Mouse (Mus musculus) stomach, postnatal 0 days (tissue): ENCODE data around the gene Cnn2. TPM values are rescaled to one million over a fixed set of nuclear protein-coding genes. Genes with fewer than 3 reads are reported as not detected.
"Not testable (repeated sequence)": the region's sequence is repeated elsewhere in the genome, so short reads cannot be mapped to it uniquely, and the experiment has no call there.

ENCODE experiments used
- ATAC-seq: fragments of 200-750 bp; cut with Nextera tagmentation; 2 replicates; pipeline ENCODE4 v1.8.0; 2017; ENCODE audit not compliant: low FRiP score, low TSS enrichment
- DNase-seq: peaks from one replicate; pipeline ENCODE4 v3.0.0-alpha.2; 2016; ENCODE audit warnings: low spot score
- H3K27ac ChIP-seq: fragments of 300-500 bp; sonication (generic); replicated peaks from 2 replicates; pipeline ENCODE4 v1.5.1; 2014; ENCODE audit warnings: mild to moderate bottlenecking, control low read depth
- H3K27me3 ChIP-seq: fragments of 300-500 bp; sonication (generic); 2 replicates; pipeline ENCODE4 v1.6.1; 2014; ENCODE audit warnings: low read length; ENCODE audit not compliant: control insufficient read depth, insufficient read depth
- H3K36me3 ChIP-seq: fragments of 300-500 bp; sonication (generic); 2 replicates; pipeline ENCODE4 v1.6.1; 2014; ENCODE audit warnings: low read length, mixed read lengths; ENCODE audit not compliant: control insufficient read depth, insufficient read depth
- H3K4me1 ChIP-seq: fragments of 300-500 bp; sonication (generic); replicated peaks from 2 replicates; pipeline ENCODE4 v1.6.1; 2014; ENCODE audit warnings: antibody characterized with exemption; ENCODE audit not compliant: control insufficient read depth, insufficient read depth
- H3K4me2 ChIP-seq: fragments of 300-500 bp; sonication (generic); replicated peaks from 2 replicates; pipeline ENCODE4 v1.6.1; 2014; ENCODE audit warnings: low read depth, mild to moderate bottlenecking, control low read depth, moderate library complexity
- H3K4me3 ChIP-seq: fragments of 300-500 bp; sonication (generic); 2 replicates; pipeline ENCODE4 v1.5.1; 2014; ENCODE audit warnings: low read depth, low read length, control low read depth
- H3K9ac ChIP-seq: fragments of 300-500 bp; sonication (generic); 2 replicates; pipeline ENCODE4 v1.6.1; 2014; ENCODE audit warnings: mild to moderate bottlenecking, low read length, control low read depth, mixed read lengths
- H3K9me3 ChIP-seq: fragments of 300-500 bp; sonication (generic); 2 replicates; pipeline ENCODE4 v1.6.1; 2016; ENCODE audit warnings: low read length; ENCODE audit not compliant: control insufficient read depth
- CTCF ChIP-seq: IDR thresholded peaks from 2 replicates; pipeline ENCODE4 v1.5.1; 2016; ENCODE audit warnings: antibody characterized with exemption, low read depth, mild to moderate bottlenecking, moderate library complexity
- EP300 ChIP-seq: optimal IDR thresholded peaks from 2 replicates; pipeline ENCODE3; 2016; ENCODE audit warnings: antibody characterized with exemption
- WGBS: fragments of 180-500 bp; shearing (Covaris S2); extraction: QIAGEN DNeasy Blood & Tissue Kit; methylation state at CpG from one replicate; pipeline ENCODE4 v1.1.7; 2014; 5-methylcytosine and 5-hydroxymethylcytosine counted together
- polyA plus RNA-seq: library from polyadenylated mRNA; unstranded; fragments of >200 nt; fragmentation: Nextera tagmentation; extraction: Ambion mirVana; gene quantifications from 2 replicates; pipeline ENCODE4 v1.2.1, GENCODE M21; 2015

Cnn2 gene
- polyA plus RNA-seq, 1 experiment from 2014 or later, result 245 TPM

GRCm38 (mm10) chr10:80044087-80044486 is 55.7 kb downstream of the Cnn2 start:
- ATAC-seq, result no peak
- Histone ChIP-seq H3K9ac (no peak overlapping the region), H3K36me3 (no peaks in the 10 kb centered on the region), H3K4me2 (no peak overlapping the region), H3K27me3 (no peaks in the 10 kb centered on the region), H3K4me1 (no peaks in the 10 kb centered on the region), H3K27ac (no peak overlapping the region), H3K4me3 (no peak overlapping the region), H3K9me3 (no peaks in the 10 kb centered on the region)
- no peak for TF ChIP-seq CTCF
- TF ChIP-seq EP300, result no peak
- WGBS, result 66% methylated on average over 4 of the region's 4 CpGs
- no peak for DNase-seq

- ATAC-seq, DNase-seq, H3K36me3 ChIP-seq, H3K9ac ChIP-seq, H3K27me3 ChIP-seq, H3K9me3 ChIP-seq, H3K4me3 ChIP-seq, H3K4me1 ChIP-seq, H3K4me2 ChIP-seq, H3K27ac ChIP-seq: not testable (repeated sequence)
- 82% methylated on average over 2 of the region's 4 CpGs for WGBS
Observed at GRCm38 (mm10) chr10:80045364-80045763, 57.0 kb downstream of the Cnn2 start.

Other genes starting within 250 kb of the Cnn2 start
- 16.5 and 20.6 TPM in 2 replicates for gene Polrmt, start 242.0 kb upstream of the Cnn2 start, polyA plus RNA-seq
- 13.5 and 14.9 TPM in 2 replicates for gene Fgf22, start 233.5 kb upstream of the Cnn2 start, polyA plus RNA-seq
- gene Rnf126, start 221.6 kb upstream of the Cnn2 start, polyA plus RNA-seq, result 60.0 and 68.6 TPM in 2 replicates
- gene Fstl3, start 211.3 kb upstream of the Cnn2 start, polyA plus RNA-seq, result 14.1 and 17.6 TPM in 2 replicates
- 0.04 and 0.15 TPM in 2 replicates for gene Prss57, start 197.6 kb upstream of the Cnn2 start, polyA plus RNA-seq
- gene Palm, start 195.0 kb upstream of the Cnn2 start, polyA plus RNA-seq, result 27.8 and 29.1 TPM in 2 replicates
- gene Misp, start 167.6 kb upstream of the Cnn2 start, polyA plus RNA-seq, result 57.6 and 58.0 TPM in 2 replicates
- 99.3 and 103 TPM in 2 replicates for gene Ptbp1, start 134.2 kb upstream of the Cnn2 start, polyA plus RNA-seq
- 0.86 and 0.87 TPM in 2 replicates for gene Prtn3, start 114.1 kb upstream of the Cnn2 start, polyA plus RNA-seq
- gene Plppr3, start 114.0 kb upstream of the Cnn2 start, polyA plus RNA-seq, result 5.5 and 7.0 TPM in 2 replicates
- 0.30 and 0.55 TPM in 2 replicates for gene Elane, start 102.3 kb upstream of the Cnn2 start, polyA plus RNA-seq
- not detected in 2 replicates for gene Cfd, start 97.7 kb upstream of the Cnn2 start, polyA plus RNA-seq
- gene Med16, start 79.7 kb upstream of the Cnn2 start, polyA plus RNA-seq, result 25.6 and 29.7 TPM in 2 replicates
- gene Gm26602, start 77.7 kb upstream of the Cnn2 start, polyA plus RNA-seq, result 8.9 and 18.0 TPM in 2 replicates
- 0.79 and 0.99 TPM in 2 replicates for gene Kiss1r, start 71.6 kb upstream of the Cnn2 start, polyA plus RNA-seq
- 160 and 174 TPM in 2 replicates for gene R3hdm4, start 67.4 kb upstream of the Cnn2 start, polyA plus RNA-seq
- gene Arid3a, start 61.5 kb upstream of the Cnn2 start, polyA plus RNA-seq, result 3.2 and 3.5 TPM in 2 replicates
- gene Wdr18, start 28.4 kb upstream of the Cnn2 start, polyA plus RNA-seq, result 46.9 and 50.3 TPM in 2 replicates
- 0.17 and 0.18 TPM in 2 replicates for gene Grin3b, start 17.9 kb upstream of the Cnn2 start, polyA plus RNA-seq
- 18.5 and 19.1 TPM in 2 replicates for gene Tmem259, start 4.3 kb upstream of the Cnn2 start, polyA plus RNA-seq
- 2.6 and 3.2 TPM in 2 replicates for gene Abca7, start 7.9 kb downstream of the Cnn2 start, polyA plus RNA-seq
- gene Arhgap45, start 28.1 kb downstream of the Cnn2 start, polyA plus RNA-seq, result 2.0 TPM in 2 replicates
- 121 and 122 TPM in 2 replicates for gene Polr2e, start 51.2 kb downstream of the Cnn2 start, polyA plus RNA-seq
- 435 and 445 TPM in 2 replicates for gene Gpx4, start 58.6 kb downstream of the Cnn2 start, polyA plus RNA-seq
- gene Sbno2, start 117.0 kb downstream of the Cnn2 start, polyA plus RNA-seq, result 10.7 and 11.0 TPM in 2 replicates
- gene Stk11, start 127.2 kb downstream of the Cnn2 start, polyA plus RNA-seq, result 10.3 and 11.2 TPM in 2 replicates
- gene Atp5d, start 150.0 kb downstream of the Cnn2 start, polyA plus RNA-seq, result 679 and 705 TPM in 2 replicates
- 4.2 and 4.3 TPM in 2 replicates for gene Cbarp, start 152.3 kb downstream of the Cnn2 start, polyA plus RNA-seq
- 8.5 and 9.6 TPM in 2 replicates for gene Midn, start 159.7 kb downstream of the Cnn2 start, polyA plus RNA-seq
- 237 and 244 TPM in 2 replicates for gene Cirbp, start 177.4 kb downstream of the Cnn2 start, polyA plus RNA-seq
- 13.9 and 14.1 TPM in 2 replicates for gene 1600002K03Rik, start 184.4 kb downstream of the Cnn2 start, polyA plus RNA-seq
- 6.5 and 7.2 TPM in 2 replicates for gene Efna2, start 190.9 kb downstream of the Cnn2 start, polyA plus RNA-seq
- gene Mum1, start 237.8 kb downstream of the Cnn2 start, polyA plus RNA-seq, result 23.1 and 23.9 TPM in 2 replicates